Mouse (Mus musculus) heart, embryonic 16.5 days (tissue): ENCODE data around the gene Col3a1. TPM values are rescaled to one million over a fixed set of nuclear protein-coding genes. Genes with fewer than 3 reads are reported as not detected.

Experiments
- ATAC-seq: fragments of 200-750 bp; cut with Nextera tagmentation; replicated peaks from 2 replicates; pipeline ENCODE4 v1.8.0; 2017; ENCODE audit warnings: moderate number of reproducible peaks; ENCODE audit not compliant: insufficient read depth, low FRiP score; ENCODE audit errors: extremely low read depth
- H3K27ac ChIP-seq: fragments of 300-500 bp; sonication (generic); 2 replicates; pipeline ENCODE4 v1.5.1; 2014; ENCODE audit warnings: mild to moderate bottlenecking, low read length, control low read depth, moderate library complexity
- H3K27me3 ChIP-seq: fragments of 300-500 bp; sonication (generic); 2 replicates; pipeline ENCODE4 v1.6.1; 2014; ENCODE audit warnings: low read length, mixed read lengths; ENCODE audit not compliant: control insufficient read depth, insufficient read depth
- H3K36me3 ChIP-seq: fragments of 300-500 bp; sonication (generic); 2 replicates; pipeline ENCODE4 v1.6.1; 2014; ENCODE audit not compliant: control insufficient read depth, insufficient read depth
- H3K4me1 ChIP-seq: fragments of 300-500 bp; sonication (generic); 2 replicates; pipeline ENCODE4 v1.6.1; 2014; ENCODE audit warnings: low read length, mixed read lengths; ENCODE audit not compliant: control insufficient read depth, insufficient read depth
- H3K4me2 ChIP-seq: fragments of 300-500 bp; sonication (generic); 2 replicates; pipeline ENCODE4 v1.6.1; 2014; ENCODE audit warnings: low read depth, mild to moderate bottlenecking, control low read depth, low read length
- H3K4me3 ChIP-seq: fragments of 300-500 bp; sonication (generic); 2 replicates; pipeline ENCODE4 v1.5.1; 2014; ENCODE audit warnings: mild to moderate bottlenecking, control low read depth, low read length
- H3K9ac ChIP-seq: fragments of 300-500 bp; sonication (generic); 2 replicates; pipeline ENCODE4 v1.6.1; 2014; ENCODE audit warnings: low read length, control low read depth
- H3K9me3 ChIP-seq: fragments of 300-500 bp; sonication (generic); replicated peaks from 2 replicates; pipeline ENCODE4 v1.6.1; 2016; ENCODE audit warnings: low read length; ENCODE audit not compliant: control insufficient read depth
- WGBS: fragments of 180-500 bp; shearing (Covaris S2); extraction: QIAGEN DNeasy Blood & Tissue Kit; methylation state at CpG from one replicate; pipeline ENCODE4 v1.1.7; 2014; 5-methylcytosine and 5-hydroxymethylcytosine counted together
- polyA plus RNA-seq: library from polyadenylated mRNA; unstranded; fragments of >200 nt; fragmentation: Nextera tagmentation; extraction: Ambion mirVana; gene quantifications from 2 replicates; pipeline ENCODE4 v1.2.1, GENCODE M21; 2015

Gene Col3a1
- polyA plus RNA-seq, 1 experiment from 2014 or later = 920 TPM

DNA sequence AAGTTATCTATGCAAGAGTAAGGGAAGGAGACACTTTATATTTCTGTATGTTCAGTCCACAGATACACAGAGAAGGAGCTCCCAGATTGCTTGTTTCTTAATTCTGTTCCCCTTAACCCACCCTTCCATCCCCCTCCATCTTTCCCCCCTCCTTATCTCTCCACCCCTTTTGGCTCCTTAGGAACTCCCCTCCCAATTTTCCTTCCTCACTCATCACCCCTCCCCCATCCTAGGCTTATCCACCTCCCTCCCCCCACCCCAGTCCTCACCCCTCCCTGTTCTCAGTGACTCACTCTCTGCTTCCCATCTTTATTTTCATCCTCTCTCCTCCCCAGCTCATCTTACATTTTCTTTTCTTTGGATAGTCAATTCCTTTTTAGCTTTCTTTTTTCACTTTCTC lies 1.5 kb downstream of the Col3a1 start:
- Histone ChIP-seq H3K36me3 (no peaks in the 10 kb centered on the region), H3K27ac (0 out of 2 replicates have a peak overlapping the region, but pooled peaks have one; percentile 10), H3K4me1 (no peaks in the 10 kb centered on the region), H3K4me2 (no peak overlapping the region), H3K4me3 (peak overlapping the region; percentile 29), H3K9ac (no peak overlapping the region), H3K9me3 (no peaks in the 10 kb centered on the region), H3K27me3 (no peaks in the 10 kb centered on the region)
- ATAC-seq = peak; percentile 58; the same call in 1 of the 2 replicates

GRCm38 (mm10) chr1:45313696-45314295 lies 2.5 kb downstream of the Col3a1 start:
- ATAC-seq = no peak
- H3K36me3 ChIP-seq = no peaks in the 10 kb centered on the region
- peak overlapping the region; percentile 38 for H3K4me3 ChIP-seq
- H3K27me3 ChIP-seq = no peaks in the 10 kb centered on the region
- H3K4me2 ChIP-seq = peak overlapping the region; percentile 55
- H3K9me3 ChIP-seq = no peaks in the 10 kb centered on the region
- peak overlapping the region; percentile 39; the same call in 1 of the 2 replicates for H3K27ac ChIP-seq
- WGBS = 3% methylated on average over 4 of the region's 11 CpGs
- H3K4me1 ChIP-seq = no peaks in the 10 kb centered on the region
- peak overlapping the region; percentile 54 for H3K9ac ChIP-seq

DNA sequence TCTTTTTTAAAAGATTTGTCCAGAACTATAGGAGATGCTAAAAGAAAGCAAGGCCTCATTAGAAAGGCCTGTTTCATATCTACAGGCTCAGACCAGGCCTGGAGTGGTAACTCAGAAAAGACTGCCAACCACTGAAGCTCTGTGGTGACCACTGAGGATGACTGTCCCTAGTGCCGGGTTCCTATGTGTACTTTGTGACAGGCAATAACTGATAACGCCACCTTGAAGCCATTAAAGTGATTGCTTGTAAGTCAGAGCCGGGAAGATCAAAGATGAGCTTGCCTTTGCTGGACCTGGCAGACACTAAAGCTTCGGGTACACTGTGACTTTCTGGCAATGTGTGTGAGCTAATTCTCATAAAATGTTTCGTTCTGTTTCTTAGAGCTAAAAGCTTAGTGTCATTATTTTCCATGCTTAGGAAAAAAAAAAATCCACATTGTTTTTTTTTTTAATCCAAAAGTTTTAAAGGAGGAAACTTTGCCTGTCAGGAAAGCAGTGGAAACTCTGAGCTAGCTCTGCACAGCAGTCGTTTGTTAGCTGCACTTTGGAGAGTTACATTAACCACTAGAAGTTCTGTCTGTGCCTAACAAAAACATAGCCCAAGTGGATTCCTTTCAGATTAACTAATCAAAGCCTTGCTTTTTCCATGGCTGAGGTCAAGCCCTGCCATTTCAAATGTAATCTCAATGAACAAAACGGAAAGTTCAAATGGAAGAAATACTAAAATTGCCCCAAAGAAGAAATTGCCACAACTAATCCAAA lies 4.6 kb downstream of the Col3a1 start:
- Histone ChIP-seq H3K4me3 (peak overlapping the region; percentile 20; the same call in 1 of the 2 replicates), H3K9ac (no peak overlapping the region), H3K36me3 (no peaks in the 10 kb centered on the region), H3K4me1 (no peaks in the 10 kb centered on the region), H3K27ac (peak overlapping the region; percentile 19; the same call in 1 of the 2 replicates), H3K27me3 (no peaks in the 10 kb centered on the region), H3K9me3 (no peaks in the 10 kb centered on the region), H3K4me2 (peak overlapping the region; percentile 38)
- WGBS = 21% methylated on average over 7 of the region's 7 CpGs
- ATAC-seq = no peak

- Histone ChIP-seq H3K9ac (no peak overlapping the region), H3K4me1 (no peaks in the 10 kb centered on the region), H3K27ac (no peak overlapping the region), H3K4me3 (no peak overlapping the region), H3K27me3 (no peaks in the 10 kb centered on the region), H3K9me3 (no peaks in the 10 kb centered on the region), H3K4me2 (no peak overlapping the region), H3K36me3 (no peaks in the 10 kb centered on the region)
- ATAC-seq = no peak
- WGBS = 80% methylated on average over 1 of the region's 1 CpGs
Measured at GRCm38 (mm10) chr1:45318241-45318640, 6.9 kb downstream of the Col3a1 start.

DNA sequence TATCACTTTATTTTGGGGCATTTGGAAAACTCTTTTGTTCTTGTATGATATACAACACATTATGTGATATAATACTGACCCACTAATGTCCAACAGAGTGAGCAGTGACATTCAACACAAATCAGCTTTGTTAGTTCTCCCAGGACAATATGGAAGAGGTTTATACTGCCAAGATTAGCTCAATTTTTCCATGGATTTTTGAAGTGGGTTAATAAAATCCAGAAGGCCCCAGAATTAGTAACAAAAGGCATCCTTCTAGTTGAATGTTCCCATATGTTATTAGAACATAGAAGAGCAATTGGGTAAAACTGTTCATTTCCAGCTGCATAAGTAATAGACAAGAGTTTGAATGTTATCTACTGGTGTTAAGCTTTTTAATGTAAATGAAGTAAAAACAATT lies 9.5 kb downstream of the Col3a1 start:
- no peak overlapping the region for H3K9ac ChIP-seq
- no peak overlapping the region for H3K4me3 ChIP-seq
- no peaks in the 10 kb centered on the region for H3K27me3 ChIP-seq
- H3K4me1 ChIP-seq = no peaks in the 10 kb centered on the region
- no peak overlapping the region for H3K27ac ChIP-seq
- H3K4me2 ChIP-seq = no peak overlapping the region
- no peaks in the 10 kb centered on the region for H3K36me3 ChIP-seq
- no peak for ATAC-seq
- no peaks in the 10 kb centered on the region for H3K9me3 ChIP-seq

GRCm38 (mm10) chr1:45329149-45329548 lies 17.8 kb downstream of the Col3a1 start:
- no peaks in the 10 kb centered on the region for H3K36me3 ChIP-seq
- H3K9me3 ChIP-seq = no peaks in the 10 kb centered on the region
- no peak overlapping the region for H3K4me3 ChIP-seq
- no peaks in the 10 kb centered on the region for H3K4me1 ChIP-seq
- H3K27ac ChIP-seq = no peak overlapping the region
- WGBS = 85% methylated on average over 1 of the region's 1 CpGs
- no peak overlapping the region for H3K9ac ChIP-seq
- H3K27me3 ChIP-seq = no peaks in the 10 kb centered on the region
- H3K4me2 ChIP-seq = no peak overlapping the region
- ATAC-seq = no peak

DNA sequence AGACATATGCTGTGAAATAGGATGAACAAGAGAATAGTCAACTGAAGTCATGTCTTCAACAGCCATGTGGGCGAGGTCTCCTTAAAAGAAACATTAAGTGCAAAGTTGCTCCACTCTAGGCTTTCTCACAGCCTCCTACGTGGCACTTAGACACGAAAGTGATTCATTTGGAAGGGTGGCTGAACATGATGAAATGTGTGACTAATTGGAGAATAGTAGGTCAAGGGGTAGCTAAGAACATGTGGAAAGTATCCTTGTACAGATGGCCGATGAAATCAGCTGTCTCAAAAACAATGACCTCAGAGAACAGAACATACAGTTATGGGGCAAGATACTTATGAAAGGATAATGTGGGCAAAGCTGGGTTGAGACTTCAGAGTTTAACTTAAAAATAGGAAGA lies 44.6 kb downstream of the Col3a1 start:
- H3K27me3 ChIP-seq = no peaks in the 10 kb centered on the region
- no peaks in the 10 kb centered on the region for H3K4me1 ChIP-seq
- H3K27ac ChIP-seq = no peak overlapping the region
- H3K36me3 ChIP-seq = no peaks in the 10 kb centered on the region
- WGBS = 71% methylated on average over 4 of the region's 4 CpGs
- H3K4me2 ChIP-seq = no peak overlapping the region
- H3K9me3 ChIP-seq = no peaks in the 10 kb centered on the region
- no peak overlapping the region for H3K9ac ChIP-seq
- no peak for ATAC-seq
- no peak overlapping the region for H3K4me3 ChIP-seq

GRCm38 (mm10) chr1:45358020-45358419 lies 46.7 kb downstream of the Col3a1 start:
- H3K27me3 ChIP-seq = no peaks in the 10 kb centered on the region
- no peaks in the 10 kb centered on the region for H3K4me1 ChIP-seq
- no peak overlapping the region for H3K27ac ChIP-seq
- WGBS = 77% methylated on average over 1 of the region's 1 CpGs
- H3K36me3 ChIP-seq = no peaks in the 10 kb centered on the region
- no peak for ATAC-seq
- no peak overlapping the region for H3K9ac ChIP-seq
- H3K4me3 ChIP-seq = no peak overlapping the region
- no peaks in the 10 kb centered on the region for H3K9me3 ChIP-seq
- no peak overlapping the region for H3K4me2 ChIP-seq

DNA sequence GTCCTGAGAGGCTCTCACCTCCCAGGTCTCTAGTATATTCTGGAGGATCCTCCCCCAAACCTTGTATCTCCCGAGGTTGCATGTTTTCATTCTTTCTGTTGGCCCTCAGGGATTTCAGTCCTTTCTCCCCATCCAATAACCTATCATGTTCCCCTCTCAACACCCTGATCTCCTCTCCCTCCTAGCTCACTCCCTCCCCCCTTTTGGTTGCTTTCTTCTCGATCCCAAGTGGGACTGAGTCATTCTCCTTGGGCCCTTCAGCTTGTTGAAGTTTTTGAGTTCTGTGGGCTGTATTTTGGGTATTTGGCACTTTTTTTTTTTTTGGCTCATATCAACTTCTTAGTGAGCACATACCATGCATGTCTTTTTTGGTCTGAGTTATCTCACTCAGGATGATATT lies 47.8 kb downstream of the Col3a1 start:
- H3K9me3 ChIP-seq = no peaks in the 10 kb centered on the region
- no peak overlapping the region for H3K4me3 ChIP-seq
- H3K27me3 ChIP-seq = no peaks in the 10 kb centered on the region
- WGBS = 48% methylated on average over 2 of the region's 2 CpGs
- no peak for ATAC-seq
- no peak overlapping the region for H3K27ac ChIP-seq
- no peaks in the 10 kb centered on the region for H3K36me3 ChIP-seq
- H3K9ac ChIP-seq = no peak overlapping the region
- no peaks in the 10 kb centered on the region for H3K4me1 ChIP-seq
- no peak overlapping the region for H3K4me2 ChIP-seq
